Mouse (Mus musculus) frontal cortex, postnatal 25 days (tissue): Measurements from ENCODE around the gene Dnhd1.
"Not testable (repeated sequence)": the region's sequence is repeated elsewhere in the genome, so short reads cannot be mapped to it uniquely, and the experiment has no call there.

Experiments
- DNase-seq, 2 experiments: peaks; one replicate each; pipeline ENCODE4 v3.0.0; 2022; ENCODE audit warnings: low spot score in 2 of 2

The Dnhd1 gene

DNA sequence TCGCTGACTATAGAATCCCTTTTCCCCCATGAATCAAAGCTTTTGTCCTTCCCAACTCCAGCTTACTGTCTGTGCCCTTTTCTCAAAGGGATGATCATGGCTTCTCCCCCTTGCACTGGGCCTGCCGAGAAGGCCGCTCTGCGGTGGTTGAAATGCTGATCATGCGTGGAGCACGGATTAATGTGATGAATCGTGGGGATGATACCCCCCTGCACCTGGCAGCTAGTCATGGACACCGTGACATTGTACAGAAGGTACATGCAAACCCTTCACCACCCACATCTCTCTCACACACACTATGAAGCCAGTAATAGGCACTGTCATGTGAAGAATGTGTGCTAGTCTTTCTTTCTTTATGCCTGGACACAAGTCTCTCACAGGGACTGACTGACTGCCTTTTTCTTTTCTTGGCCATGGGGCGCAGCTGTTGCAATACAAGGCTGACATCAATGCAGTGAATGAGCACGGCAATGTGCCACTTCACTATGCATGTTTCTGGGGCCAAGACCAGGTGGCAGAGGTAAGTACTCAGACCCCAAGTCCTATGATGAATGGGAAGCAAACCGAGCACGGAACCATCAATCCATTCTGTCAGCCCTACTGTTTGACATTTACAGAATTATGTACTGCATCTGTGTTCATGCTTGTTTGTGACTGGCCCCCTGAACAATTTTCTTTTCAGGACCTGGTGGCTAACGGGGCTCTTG lies 89.6 kb downstream of the Dnhd1 start:
- DNase-seq = no peak

- peak in 1 of 2 experiments; percentile 0 for DNase-seq
These were observed 90.2 kb downstream of the Dnhd1 start for GRCm38 (mm10) chr7:105740851-105741250.

DNA sequence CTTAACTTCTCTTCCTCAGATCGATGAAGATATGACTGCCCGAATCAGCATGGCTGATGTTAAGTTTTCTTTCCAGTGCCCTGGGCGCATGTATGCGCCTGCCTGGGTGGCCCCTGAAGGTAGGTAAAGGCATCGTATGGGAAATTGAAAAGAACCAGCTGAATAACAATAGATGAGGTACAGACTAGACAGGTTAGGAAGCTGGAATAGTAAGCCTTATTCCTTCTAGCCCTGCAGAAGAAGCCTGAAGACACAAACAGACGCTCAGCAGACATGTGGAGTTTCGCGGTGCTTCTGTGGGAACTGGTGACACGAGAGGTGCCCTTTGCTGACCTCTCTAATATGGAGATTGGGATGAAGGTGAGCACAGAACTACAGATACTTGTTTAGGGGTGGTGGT lies 91.4 kb downstream of the Dnhd1 start:
- DNase-seq = no peak

DNA sequence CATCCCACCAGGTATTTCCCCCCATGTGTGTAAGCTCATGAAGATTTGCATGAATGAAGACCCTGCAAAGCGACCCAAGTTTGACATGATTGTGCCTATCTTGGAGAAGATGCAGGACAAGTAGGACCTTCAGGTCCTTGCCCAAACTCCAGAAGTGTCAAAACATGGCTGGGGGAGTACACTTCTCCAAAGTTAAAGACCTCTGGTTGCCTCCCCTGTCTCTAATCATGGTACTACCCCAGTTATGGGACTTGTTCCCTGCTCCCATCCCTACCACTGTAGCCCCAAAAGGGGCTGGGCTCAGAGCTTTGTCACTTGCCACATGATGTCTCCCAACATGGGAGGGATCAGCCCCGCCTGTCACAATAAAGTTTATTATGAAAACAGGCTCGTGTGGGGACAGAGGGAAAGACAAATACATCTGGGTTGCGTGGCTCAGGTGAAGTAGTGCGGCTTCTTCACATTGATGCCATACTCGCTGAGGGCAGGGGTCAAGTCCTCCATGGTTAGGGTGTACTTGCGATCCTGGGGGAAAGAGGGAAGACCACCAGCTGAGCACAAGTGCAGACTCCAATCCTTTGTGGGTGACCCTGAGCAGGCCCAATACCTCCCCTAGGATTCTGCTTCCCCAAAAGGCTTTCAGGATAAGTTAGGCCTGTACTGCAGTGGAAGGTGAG lies 92.0 kb downstream of the Dnhd1 start:
- DNase-seq = not testable (repeated sequence)

DNA sequence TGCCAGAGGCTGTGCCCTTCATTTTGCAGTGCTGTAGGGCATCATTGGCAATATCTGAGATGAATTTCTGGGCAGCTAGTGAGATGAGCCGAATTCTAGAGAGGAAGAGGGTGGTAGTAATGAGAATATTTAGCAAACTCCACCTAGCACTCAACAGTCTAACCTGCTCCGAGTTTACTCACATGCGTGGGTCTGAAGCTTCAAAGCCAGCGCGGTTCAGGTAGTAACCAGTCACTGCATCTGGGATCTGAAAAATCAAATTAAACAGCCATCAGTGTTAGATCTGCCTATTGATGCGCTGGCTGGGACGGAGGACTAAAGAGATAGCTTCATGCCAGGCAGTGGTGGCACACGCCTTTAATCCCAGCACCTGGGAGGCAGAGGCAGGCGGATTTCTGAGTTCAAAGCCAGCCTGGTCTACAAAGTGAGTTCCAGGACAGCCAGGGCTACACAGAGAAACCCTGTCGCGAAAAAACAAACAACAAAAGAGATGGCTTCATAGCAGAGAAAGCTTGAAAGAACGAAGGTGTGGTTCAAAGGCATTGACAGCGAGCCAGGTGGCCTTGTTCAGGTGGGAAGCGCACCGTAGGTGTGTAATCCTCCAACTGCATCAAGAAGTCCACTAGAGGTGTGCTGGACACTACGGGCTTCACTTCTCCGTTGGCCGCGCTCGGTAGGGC lies 92.8 kb downstream of the Dnhd1 start:
- DNase-seq = not testable (repeated sequence)

GRCm38 (mm10) chr7:105743926-105744590 lies 93.4 kb downstream of the Dnhd1 start, which contains the start of gene Taf10:
Gene Taf10 (minus strand): TSS chr7:105744361.
- DNase-seq = peak; percentile 66 to 72

- no peak for DNase-seq
These were observed 97.1 kb downstream of the Dnhd1 start for GRCm38 (mm10) chr7:105747776-105748175.

GRCm38 (mm10) chr7:105751491-105752433 lies 101.1 kb downstream of the Dnhd1 start, which contains the start of gene Tpp1:
Gene Tpp1 (minus strand): TSS chr7:105752235.
- DNase-seq = peak; percentile 81 to 89

GRCm38 (mm10) chr7:105752716-105753115 lies 102.1 kb downstream of the Dnhd1 start:
- DNase-seq = no peak

- no peak for DNase-seq
These were observed 102.7 kb downstream of the Dnhd1 start for GRCm38 (mm10) chr7:105753281-105753680.

DNA sequence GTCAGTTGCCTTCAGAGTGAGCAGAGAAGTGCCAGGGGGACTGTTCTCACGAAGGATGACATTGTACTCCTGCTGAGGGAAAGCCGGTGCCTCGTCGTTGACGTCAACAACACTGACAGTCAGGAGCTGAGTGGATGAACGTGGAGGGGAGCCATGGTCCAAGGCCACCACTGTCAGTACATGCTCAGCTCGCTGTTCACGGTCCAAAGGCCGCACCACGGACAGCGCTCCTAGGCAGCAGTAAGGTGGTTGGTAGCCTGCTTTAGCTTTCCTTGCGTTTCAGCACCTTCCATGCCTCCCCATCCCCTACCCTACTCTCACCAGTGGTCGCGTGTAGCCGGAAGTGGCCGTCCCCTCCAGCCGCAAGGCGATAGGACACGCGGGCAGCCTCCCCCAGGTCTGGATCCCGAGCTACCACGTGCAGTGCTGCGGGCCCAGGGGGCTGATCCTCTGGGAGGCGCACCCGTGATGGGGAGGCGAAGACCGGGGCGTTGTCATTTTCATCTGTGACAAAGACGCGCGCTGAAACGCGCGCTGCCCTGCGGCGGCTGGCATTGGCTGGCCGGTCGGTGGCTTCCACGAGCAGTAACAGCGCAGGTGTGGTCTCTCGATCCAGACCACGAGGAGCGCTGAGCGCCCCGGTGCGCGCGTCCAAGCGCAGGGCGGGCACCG lies 111.3 kb downstream of the Dnhd1 start:
- DNase-seq = no peak

GRCm38 (mm10) chr7:105762517-105763270 lies 112.1 kb downstream of the Dnhd1 start:
- no peak for DNase-seq

- DNase-seq = no peak
These were observed 113.7 kb downstream of the Dnhd1 start for GRCm38 (mm10) chr7:105764331-105764730.

DNA sequence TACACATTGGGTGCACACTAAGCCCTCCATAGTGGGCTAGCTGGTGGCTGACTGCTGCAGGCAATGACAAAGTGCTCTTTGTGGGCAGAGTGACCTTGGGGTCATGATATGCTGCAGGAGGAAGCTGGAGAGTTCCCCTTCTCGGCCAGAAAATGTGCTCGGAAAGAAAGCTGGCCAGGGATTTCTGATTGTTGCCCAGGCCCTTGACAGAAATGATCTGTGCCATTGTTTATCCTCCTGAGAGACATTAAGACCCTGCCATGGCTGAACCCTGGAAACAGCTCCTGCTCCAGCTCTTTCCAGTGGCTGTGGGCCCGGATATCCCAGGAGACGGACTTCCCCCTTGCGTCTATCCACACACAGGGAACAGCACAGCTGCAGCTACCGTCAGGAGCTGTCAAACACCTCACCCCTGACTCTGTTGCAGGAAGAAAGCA lies 117.1 kb downstream of the Dnhd1 start:
- DNase-seq = no peak

DNA sequence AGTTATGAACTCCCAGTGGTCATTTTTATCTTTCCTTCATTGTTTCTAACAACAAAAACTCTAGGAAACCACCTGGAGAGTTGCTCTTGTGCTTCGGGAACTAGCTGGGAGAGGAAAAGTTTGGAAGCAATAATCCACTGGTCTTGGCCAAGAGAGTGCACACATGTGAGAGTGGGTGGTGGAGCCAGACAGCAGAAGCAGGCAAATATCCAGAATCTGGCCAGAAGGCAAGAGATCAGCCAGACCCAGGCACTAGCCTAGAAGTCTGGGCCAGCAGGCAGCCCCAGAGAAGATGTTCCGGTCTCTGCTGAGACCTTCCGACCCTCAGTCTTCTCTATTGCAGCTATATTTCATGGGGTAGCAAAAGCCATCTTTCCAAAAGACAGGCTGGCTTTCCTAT lies 119.3 kb downstream of the Dnhd1 start:
- DNase-seq = no peak
